Mouse (Mus musculus) myocyte (in vitro differentiated cells): ENCODE measurements at regions not wholly inside any gene's neighbourhood (a gene's known extent, or its start where the extent isn't known, plus 50 kb on each side); places are given as distances from the start of the nearest gene placed in this dataset.

Experiments
- CEBPB ChIP-seq: IDR thresholded peaks from 2 replicates; pipeline ENCODE4 v1.6.1; 2011; ENCODE audit warnings: mild to moderate bottlenecking, moderate library complexity; ENCODE audit not compliant: poor library complexity, insufficient read depth, severe bottlenecking
- E2F4 ChIP-seq: IDR thresholded peaks from one replicate; pipeline ENCODE4 v1.6.1; 2011; ENCODE audit warnings: mild to moderate bottlenecking, control low read depth, moderate library complexity; ENCODE audit not compliant: insufficient read depth
- MAX ChIP-seq: IDR thresholded peaks from one replicate; pipeline ENCODE4 v1.6.1; 2011; ENCODE audit warnings: low read depth, mild to moderate bottlenecking, control low read depth
- MYOD1 ChIP-seq, 3 experiments: IDR thresholded peaks; one replicate each; pipeline ENCODE4 v1.6.1; 2011; ENCODE audit warnings: control low read depth in 2 of 3, low read depth in 2 of 3, mild to moderate bottlenecking in 2 of 3, moderate library complexity in 1 of 3; ENCODE audit not compliant: insufficient read length in 2 of 3, control insufficient read depth in 1 of 3
- MYOG ChIP-seq, 3 experiments: IDR thresholded peaks; one replicate each; pipeline ENCODE4 v1.6.1; 2011; ENCODE audit warnings: control low read depth in 2 of 3, low read depth in 2 of 3, mild to moderate bottlenecking in 2 of 3; ENCODE audit not compliant: insufficient read length in 2 of 3, control insufficient read depth in 1 of 3, insufficient read depth in 1 of 3
- POLR2A ChIP-seq: IDR thresholded peaks from one replicate; pipeline ENCODE4 v1.6.1; 2011; ENCODE audit warnings: low read depth, mild to moderate bottlenecking, control low read depth, moderate library complexity; ENCODE audit not compliant: insufficient read length
- POLR2AphosphoS2 ChIP-seq: IDR thresholded peaks from one replicate; pipeline ENCODE4 v1.6.1; 2011; ENCODE audit warnings: low read depth, control low read depth; ENCODE audit not compliant: insufficient read length
- TCF3 ChIP-seq: IDR thresholded peaks from one replicate; pipeline ENCODE4 v1.6.1; 2011; ENCODE audit warnings: low read depth, control low read depth; ENCODE audit not compliant: insufficient read length
- USF1 ChIP-seq: IDR thresholded peaks from one replicate; pipeline ENCODE4 v1.6.1; 2011; ENCODE audit warnings: low read depth, mild to moderate bottlenecking, control low read depth, moderate library complexity

- no peak for TF ChIP-seq POLR2A
- TF ChIP-seq POLR2AphosphoS2 = no peak
- no peak for TF ChIP-seq CEBPB
- no peak for TF ChIP-seq E2F4
- TF ChIP-seq TCF3 = no peak
- TF ChIP-seq MYOD1 (IDR thresholded peaks at IDR 0.05; ENCODE audit: control insufficient read depth in 1 of 3, insufficient read length in 2 of 3, low read depth in 2 of 3) = no peak
- TF ChIP-seq MAX = no peak
- TF ChIP-seq USF1 = no peak
- no peak for TF ChIP-seq MYOG (IDR thresholded peaks at IDR 0.05; ENCODE audit: control insufficient read depth in 1 of 3, insufficient read depth in 1 of 3, insufficient read length in 2 of 3, low read depth in 2 of 3)
These were observed 342.9 kb upstream of the Nectin3 start for GRCm38 (mm10) chr16:46841179-46841578.
